14 mouse cellular contexts compared by ENCODE assay signal in the genomic region with DNA sequence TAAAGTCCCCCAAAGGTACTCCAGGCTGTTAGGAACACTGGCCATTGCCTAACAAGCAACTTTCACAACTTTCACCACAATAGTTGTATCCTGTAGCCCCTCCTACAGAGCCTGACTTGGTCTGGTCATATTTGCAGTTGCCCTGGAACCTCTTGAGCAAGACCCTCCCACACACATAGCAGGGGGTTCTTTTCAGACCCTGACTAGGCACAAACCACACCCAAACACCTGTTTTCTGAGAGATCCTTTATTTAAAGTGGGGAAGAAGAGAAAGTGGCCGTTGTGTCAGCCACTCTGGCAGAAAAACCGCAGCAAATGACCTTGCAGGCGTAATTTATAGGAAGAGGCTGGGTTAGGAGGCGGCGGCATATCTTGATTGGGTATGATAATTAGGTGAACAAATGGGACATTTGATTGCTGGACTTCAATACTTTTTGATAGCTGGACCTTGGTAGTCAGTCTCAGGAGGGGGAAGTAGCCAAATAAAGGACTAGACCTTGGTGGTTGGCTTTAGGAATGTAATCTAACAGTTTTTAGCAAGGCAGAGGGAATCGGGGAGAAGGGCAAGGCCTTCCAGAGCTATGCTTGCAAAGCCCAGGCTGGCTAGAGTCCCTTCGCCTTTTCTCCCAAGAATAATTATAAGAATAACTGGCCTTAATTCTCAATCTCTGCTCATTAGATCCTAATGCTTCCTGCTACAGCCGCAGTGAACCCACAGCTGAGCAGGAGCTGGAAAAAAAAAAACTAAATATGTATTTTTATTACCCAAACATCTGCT. TPM values are rescaled to one million over a fixed set of nuclear protein-coding genes. Genes with fewer than 3 reads are reported as not detected.
A peak's percentile ranks its signal among the peaks of the same experiment; 100 is the strongest.
DNase-seq lines count a peak whose midpoint lies in the region; ATAC-seq lines count a peak whose summit lies in the region.
"Had no signal": no experiment of that assay in that cellular context is flagged by ENCODE, and none has a peak within 500 bp of the region (broad histone marks: within the 10 kb centered on the region; RNA-seq: fewer than 3 reads in every experiment).

No protein-coding gene starts in this region.

- peak; percentile 87 for ATAC-seq in granulocyte monocyte progenitor cell, adult 5-6 weeks (replicated peaks; ENCODE audit: poor library complexity, severe bottlenecking)
- no peak for ATAC-seq in activated CD4-positive, CD25-positive, alpha-beta regulatory T cell, adult 4 months
- ATAC-seq: forebrain, embryonic 15.5 days; midbrain, embryonic 15.5 days had no signal

- peak; percentile 69 for DNase-seq in heart, adult 11 months
- DNase-seq in heart, adult 8-10 months (ENCODE audit: low spot score): no peak
- DNase-seq in 416B (ENCODE audit: low read depth): peak; percentile 92
- DNase-seq in adipocyte (ENCODE audit: low spot score): peak; percentile 67
- DNase-seq in spleen, adult 18-20 months: no peak
- DNase-seq in thymus, adult 18-20 months: no peak
- DNase-seq: cerebellum, postnatal 10 days; gastrocnemius, postnatal 36 days; kidney, postnatal 14 days; lung, embryonic 14.5 days had no signal

RNA-seq across cellular contexts. Expression of a gene that starts 56.4 kb away (rescaled TPM):
- 100 to 1,000 TPM; 105 to 121 (median 111) TPM for total RNA-seq in heart, adult 8-10 months (2022)
- total RNA-seq in granulocyte monocyte progenitor cell, adult 5-6 weeks (2014; fragmentation: Nextera tagmentation): 32.2 and 34.6 TPM in 2 replicates
- total RNA-seq in granulocyte monocyte progenitor cell, adult 5-6 weeks (2017): 31.7 and 36.3 TPM in 2 replicates
- 1 to 10 TPM; 6.2 to 6.6 TPM for polyA plus RNA-seq in activated CD4-positive, CD25-positive, alpha-beta regulatory T cell, adult 4 months (2017; shearing (Covaris generic))

Comparison
In these comparisons a context has a peak if more than half of its experiments do, and no peak if none do; other contexts are left out.
1. DNase-seq: peak in heart, adult 11 months (single experiment), 416B (single experiment) and adipocyte (single experiment); none in heart, adult 8-10 months (single experiment), spleen, adult 18-20 months (0 of 2) and thymus, adult 18-20 months (0 of 2).